Mouse (Mus musculus) brain, embryonic 14.5 days (tissue): Measurements from ENCODE around the gene Lims1. TPM values are rescaled to one million over a fixed set of nuclear protein-coding genes. Genes with fewer than 3 reads are reported as not detected.

ENCODE experiments used
- DNase-seq: peaks from one replicate; pipeline ENCODE4 v3.0.0-alpha.2; 2011; ENCODE audit warnings: low read depth
- CTCF ChIP-seq: fragments of 200-500 bp; IDR thresholded peaks from 2 replicates; pipeline ENCODE4 v1.5.1; 2012; ENCODE audit warnings: inconsistent platforms, mild to moderate bottlenecking, moderate library complexity, borderline replicate concordance; ENCODE audit not compliant: insufficient read depth, insufficient read length; ENCODE audit errors: extremely low read depth
- POLR2A ChIP-seq: fragments of 200-500 bp; IDR thresholded peaks from 2 replicates; pipeline ENCODE4 v1.6.1; 2012; ENCODE audit warnings: mild to moderate bottlenecking, inconsistent platforms, borderline replicate concordance; ENCODE audit not compliant: poor library complexity, insufficient read depth, insufficient read length, severe bottlenecking; ENCODE audit errors: extremely low read depth
- polyA plus RNA-seq: library from polyadenylated mRNA; depleted of rRNA; stranded (reverse); fragments of >200 nt; gene quantifications from 2 replicates; pipeline ENCODE4 v1.2.3, GENCODE M21; 2012

Lims1 gene
- polyA plus RNA-seq, 1 experiment, result 25.1 TPM

DNA sequence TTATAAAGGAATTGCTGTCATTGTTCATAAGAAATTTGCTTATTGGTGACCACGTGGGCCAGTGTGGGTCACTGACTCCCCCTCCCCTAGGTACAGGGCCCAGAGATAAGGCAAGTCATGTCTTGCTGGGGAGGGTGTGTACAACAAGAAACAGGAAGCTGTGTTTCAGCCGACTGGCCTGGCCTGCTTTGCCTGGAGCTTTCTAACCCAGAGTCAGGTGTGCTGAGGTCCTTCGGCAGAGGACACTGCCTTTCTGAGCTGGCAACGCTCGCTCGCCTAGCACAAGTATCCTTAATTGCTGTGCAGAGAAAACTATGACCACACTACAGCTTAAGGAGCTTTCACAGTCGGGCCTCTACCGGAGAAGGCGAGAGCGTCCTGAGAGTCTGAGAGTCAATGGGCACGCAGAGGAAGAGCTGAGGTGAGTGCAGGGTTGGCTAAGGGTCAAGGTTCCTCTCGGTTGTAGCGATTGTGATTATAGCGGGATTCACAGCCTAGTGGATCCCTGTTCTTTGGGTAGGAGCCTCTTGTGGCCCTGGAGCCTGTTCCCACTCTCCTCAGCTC is 48.1 kb downstream of the Lims1 start:
- no peak for DNase-seq
- TF ChIP-seq CTCF (no peak), POLR2A (no peak)

DNA sequence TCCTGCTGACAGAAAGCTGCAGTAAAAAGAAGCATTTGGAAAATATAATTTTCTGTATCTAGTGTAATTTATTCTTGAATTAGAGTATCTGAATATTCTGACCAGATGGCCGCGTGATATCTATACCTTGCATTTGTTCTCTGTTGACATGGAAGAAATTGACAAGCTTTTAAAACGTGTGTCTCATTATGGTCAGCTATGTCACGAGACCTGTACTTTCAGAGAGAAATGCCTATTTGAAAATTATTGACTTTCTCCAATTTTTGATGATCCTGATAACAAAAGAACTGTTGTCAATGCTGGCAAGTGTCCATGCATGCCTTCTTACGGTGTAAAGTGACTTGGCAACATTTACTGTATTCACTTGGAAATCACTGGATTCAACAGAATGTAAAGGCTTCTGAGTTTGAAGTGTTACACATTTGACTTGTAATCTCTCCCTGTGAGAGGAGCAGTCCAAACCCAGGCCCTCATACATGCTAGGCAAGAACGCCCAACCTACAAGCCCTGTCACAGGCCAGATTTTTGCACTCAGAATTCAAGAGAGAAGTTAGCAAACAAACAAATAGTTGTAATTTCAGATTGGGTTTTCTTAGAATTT is 49.3 kb downstream of the Lims1 start:
- peak; percentile 56 for DNase-seq
- no peak for TF ChIP-seq POLR2A
- TF ChIP-seq CTCF, result no peak

DNA sequence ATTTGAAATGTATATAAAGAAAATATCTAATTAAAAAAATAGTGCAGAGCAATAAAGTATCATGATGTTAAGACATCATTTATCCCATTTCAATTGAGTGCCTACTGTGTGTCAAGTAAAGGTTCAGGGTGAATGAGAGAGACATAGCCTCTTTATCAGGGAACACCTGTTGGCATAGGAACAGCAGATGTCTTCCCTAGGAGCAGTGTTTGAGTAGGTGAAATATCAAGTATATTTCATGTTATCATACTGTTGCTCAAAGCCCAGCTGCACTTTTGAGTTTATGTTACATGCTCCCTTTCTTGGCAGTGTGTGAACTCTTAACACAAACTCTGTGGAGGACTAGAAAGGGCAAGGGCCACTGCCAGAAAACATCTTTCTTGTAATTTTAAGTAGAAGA is 50.6 kb downstream of the Lims1 start:
- no peak for DNase-seq
- TF ChIP-seq CTCF, result no peak
- TF ChIP-seq POLR2A, result no peak

DNA sequence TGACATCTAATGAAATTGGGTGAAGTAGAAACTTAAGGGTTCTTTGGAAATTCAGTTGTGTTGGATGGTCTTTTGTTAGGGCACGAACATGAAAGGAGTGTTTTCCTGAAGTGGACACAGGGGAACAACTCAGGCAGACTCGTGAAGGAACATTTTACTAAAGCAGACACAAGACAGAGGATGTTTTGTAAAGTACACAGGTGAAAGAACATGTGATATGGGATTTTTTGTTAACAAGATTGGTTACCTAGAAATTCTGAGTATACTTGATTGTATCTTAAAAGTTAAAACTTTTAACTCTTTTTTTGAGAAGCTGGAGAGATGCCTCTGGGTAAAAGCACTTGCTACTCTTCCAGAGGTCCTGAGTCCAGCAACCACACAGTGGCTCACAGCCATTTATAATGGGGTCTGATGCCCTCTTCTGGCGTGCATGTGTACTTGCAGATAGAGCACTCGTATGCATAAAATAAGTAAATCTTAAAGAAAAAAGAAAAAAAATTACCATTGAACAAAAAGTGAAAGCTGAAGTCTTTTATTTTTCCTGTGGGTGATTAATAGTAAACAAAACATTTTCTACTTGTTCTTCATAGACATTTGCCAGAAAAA is 54.4 kb downstream of the Lims1 start:
- no peak for TF ChIP-seq POLR2A
- TF ChIP-seq CTCF, result peak; percentile 60; the same call in 1 of the 2 replicates
- DNase-seq, result peak; percentile 80

DNA sequence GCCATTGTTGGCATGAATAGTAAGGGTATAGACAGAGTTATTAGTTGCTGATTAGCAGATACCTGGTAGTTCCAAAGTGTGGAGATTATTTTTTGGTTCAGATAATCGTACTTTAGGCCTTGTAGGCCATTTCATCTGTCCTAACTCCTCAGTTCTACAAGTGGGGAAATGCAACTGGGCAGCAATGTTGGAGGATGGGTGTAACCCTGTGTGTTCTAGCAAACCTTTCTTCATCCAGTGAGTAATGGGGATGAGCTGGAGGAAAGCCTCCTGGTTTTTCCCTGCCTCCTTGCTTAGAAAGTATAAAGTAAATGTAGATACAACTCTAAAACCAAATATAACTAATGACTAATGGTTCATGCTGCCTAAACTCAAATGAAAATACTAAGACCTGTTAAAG is 55.1 kb downstream of the Lims1 start:
- TF ChIP-seq POLR2A (no peak), CTCF (no peak)
- no peak for DNase-seq

DNA sequence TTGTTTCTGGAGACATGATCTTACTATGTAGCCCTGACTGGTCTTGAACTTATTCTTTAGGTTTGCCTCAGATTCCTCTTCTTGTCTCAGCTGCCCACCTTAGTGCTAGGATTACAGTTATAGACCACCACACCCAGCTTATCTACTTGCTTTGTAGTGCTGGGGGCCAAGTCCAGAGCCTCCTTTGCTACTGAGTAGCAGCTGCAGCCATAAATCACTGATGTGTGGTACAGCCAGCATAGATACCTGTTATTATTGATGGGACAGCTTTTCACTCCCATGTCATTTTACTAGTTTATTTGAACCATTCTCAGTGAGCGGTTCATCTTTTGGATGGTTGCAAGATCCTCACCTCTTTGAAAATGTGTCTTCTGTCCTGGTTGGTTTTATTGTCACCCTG is 56.4 kb downstream of the Lims1 start:
- DNase-seq, result no peak
- no peak for TF ChIP-seq POLR2A
- TF ChIP-seq CTCF, result no peak

DNA sequence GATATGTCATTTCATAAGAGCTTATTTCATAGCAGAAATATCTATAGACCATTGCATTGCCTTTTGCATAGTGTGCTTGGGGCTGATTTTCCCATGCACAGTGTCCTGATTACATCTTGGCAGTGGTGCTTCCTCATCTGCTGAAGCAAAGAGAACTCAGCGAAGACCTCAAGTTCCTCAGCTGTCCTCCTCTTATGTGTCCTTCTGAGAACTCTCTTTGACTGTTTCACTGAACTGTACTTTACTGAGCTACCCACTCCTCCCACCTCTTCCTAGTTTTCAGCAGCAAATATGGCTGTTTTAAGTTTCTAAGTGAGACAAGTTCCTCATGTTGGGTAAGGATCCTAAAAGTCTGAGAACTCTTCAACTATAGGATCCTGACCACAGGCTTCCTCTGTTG is 58.6 kb downstream of the Lims1 start:
- TF ChIP-seq CTCF (no peak), POLR2A (no peak)
- DNase-seq, result no peak

DNA sequence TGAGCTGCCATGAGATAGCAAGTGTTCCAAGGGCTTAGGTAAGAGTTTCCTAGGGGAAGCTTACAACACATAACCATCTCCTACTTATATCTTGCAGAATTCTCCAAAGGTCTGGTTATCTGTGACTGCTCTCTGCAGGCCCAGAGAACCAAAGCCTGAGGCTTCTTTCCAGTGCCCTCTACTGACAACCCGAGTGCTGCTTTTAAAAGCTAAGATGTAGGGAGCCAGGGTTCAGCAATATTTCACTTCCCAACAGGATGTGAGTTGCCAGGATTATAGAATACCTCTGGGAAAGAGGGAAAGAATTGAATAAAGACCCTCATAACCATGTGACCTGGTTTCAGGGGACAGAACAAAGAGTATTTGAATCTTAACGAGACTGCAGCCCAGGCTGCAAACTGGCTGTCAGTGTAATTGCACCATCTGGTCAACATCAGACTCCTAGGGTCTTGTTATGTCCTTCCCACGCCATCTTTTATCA is 59.4 kb downstream of the Lims1 start:
- peak; percentile 88 for DNase-seq
- no peak for TF ChIP-seq CTCF
- no peak for TF ChIP-seq POLR2A

DNA sequence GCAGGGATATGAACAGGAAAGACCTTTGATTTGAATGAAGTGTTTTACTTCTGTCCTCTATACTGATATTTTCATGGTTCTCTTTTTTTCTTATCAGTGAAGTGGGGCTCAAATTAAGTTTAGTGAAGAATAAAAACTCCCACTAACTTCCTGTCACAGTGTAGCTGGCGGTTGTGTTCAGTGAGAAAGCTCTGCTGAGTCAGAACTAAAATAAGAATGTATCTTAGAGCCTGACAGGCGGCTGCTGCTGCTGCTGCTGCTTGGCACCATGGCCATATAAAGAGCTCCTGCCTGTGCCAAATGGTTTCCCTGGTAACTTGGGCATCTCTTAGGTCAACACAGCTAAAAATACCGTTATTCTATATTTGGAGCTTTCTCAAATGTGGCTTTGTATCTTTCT is 60.0 kb downstream of the Lims1 start:
- TF ChIP-seq POLR2A (no peak), CTCF (no peak)
- peak; percentile 91 for DNase-seq

DNA sequence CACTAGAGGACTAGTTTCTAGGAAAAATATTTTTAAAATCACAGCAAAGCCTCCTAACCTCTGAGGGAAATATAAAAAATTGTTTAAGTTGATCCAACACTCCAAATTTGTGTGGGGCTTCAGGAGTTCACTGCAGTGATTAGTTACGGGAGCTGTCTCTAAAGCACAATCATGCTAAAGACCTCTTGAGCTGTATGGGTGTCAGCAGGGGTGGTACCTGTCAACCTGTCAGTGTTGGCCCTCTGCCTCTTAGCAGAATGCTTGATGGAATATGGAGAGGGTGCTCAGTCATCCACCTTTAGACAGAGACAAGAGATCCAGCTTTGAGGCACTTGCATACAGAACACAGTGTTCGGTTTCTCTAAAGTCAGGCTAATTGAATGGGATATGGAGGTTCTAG is 60.5 kb downstream of the Lims1 start:
- peak; percentile 25 for DNase-seq
- no peak for TF ChIP-seq CTCF
- no peak for TF ChIP-seq POLR2A

DNA sequence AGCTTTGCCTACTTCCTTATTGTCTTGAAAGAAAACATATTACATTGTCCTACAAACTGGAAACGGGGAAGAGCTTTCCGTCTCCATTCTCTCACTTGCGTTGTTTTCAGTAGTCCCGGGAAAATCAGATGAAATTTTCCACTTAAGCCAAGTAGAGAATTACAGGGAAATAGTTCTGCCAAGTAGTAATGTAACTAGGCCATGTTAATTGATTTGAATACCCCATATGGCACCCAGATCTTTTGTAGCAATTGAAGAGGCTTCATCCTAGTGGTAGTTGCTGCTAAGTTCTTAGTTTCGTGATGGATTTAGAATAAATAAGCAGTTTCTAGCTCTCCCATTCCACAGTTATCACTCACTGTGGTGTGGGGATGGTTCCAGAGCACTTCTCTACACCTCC is 62.4 kb downstream of the Lims1 start:
- peak; percentile 55 for DNase-seq

DNA sequence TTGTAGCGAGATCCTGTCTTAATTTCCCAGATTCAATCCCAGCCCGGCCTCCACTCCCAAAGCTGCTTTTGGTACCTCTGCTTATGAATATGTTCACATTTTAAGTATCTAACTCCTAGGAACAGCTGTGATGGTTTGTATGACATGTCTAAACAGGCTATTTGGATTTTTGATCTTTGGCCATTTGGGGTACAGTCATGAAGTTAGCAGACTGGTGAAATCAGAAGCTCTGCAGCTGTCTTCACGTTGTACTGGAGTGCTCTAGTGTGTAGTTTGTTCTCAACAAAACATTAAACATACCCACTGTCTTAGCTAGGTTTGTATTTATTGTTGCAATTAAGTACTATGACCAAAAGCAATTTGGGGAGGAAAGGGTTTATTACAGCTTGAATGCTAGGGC is 63.7 kb downstream of the Lims1 start:
- DNase-seq, result no peak
- TF ChIP-seq POLR2A (no peak), CTCF (no peak)

More for the DNA sequence above, 62.4 kb downstream of the Lims1 start:
- TF ChIP-seq CTCF (no peak), POLR2A (no peak)
